Mouse (Mus musculus) heart, adult 2 months (tissue): Measurements from ENCODE around the gene Gm20388.

ENCODE experiments used
- CTCF ChIP-seq: fragments of 200-600 bp; IDR thresholded peaks from 2 replicates; pipeline ENCODE4 v1.8.1; 2022; ENCODE audit warnings: antibody characterized with exemption, mild to moderate bottlenecking, moderate library complexity
- EP300 ChIP-seq: fragments of 200-500 bp; IDR thresholded peaks from 2 replicates; pipeline ENCODE4 v1.6.1; 2011; ENCODE audit warnings: low read depth, low read length, control low read depth; ENCODE audit not compliant: insufficient read depth
- POLR2A ChIP-seq: fragments of 200-500 bp; IDR thresholded peaks from 2 replicates; pipeline ENCODE4 v1.6.1; 2011; ENCODE audit warnings: mild to moderate bottlenecking, low read depth, low read length, control low read depth; ENCODE audit not compliant: insufficient read depth

DNA sequence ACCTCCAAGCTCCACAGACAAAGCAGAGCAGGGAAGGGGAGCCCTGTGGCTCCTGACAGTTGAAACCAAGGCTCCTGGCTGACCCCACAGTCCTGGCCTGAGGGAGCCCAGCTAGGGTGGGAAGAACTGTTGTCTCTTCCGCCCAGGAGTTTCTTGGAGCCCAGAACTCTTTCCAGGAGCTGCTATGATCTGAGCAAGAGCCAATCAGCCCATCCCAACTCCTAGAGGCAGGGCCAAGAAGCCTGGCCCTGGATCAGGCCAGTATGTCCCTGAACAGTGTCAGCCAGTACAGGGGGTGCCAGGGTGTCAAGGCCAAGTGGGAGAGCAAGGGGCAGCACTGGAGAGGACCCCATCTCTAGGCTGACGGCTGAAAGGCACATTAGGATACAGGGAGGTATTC is 2401.9 kb downstream of the Gm20388 start:
- no peak for TF ChIP-seq CTCF
- TF ChIP-seq EP300: no peak
- no peak for TF ChIP-seq POLR2A
